Mouse (Mus musculus) heart, adult 8-10 months (tissue): ENCODE measurements around the gene Zfp523. TPM values are rescaled to one million over a fixed set of nuclear protein-coding genes. Genes with fewer than 3 reads are reported as not detected.
"Not testable (repeated sequence)": the region's sequence is repeated elsewhere in the genome, so short reads cannot be mapped to it uniquely, and the experiment has no call there.

Experiments
- DNase-seq: peaks from one replicate; pipeline ENCODE4 v3.0.0; 2022; ENCODE audit warnings: low spot score
- total RNA-seq, 4 experiments: library from RNA; stranded (reverse); gene quantifications; 2 replicates each; pipeline ENCODE4 v1.2.4; 2022

The Zfp523 gene
- total RNA-seq, 4 experiments from 2014 or later: 12.2 to 18.5 (median 14.2) TPM

DNA sequence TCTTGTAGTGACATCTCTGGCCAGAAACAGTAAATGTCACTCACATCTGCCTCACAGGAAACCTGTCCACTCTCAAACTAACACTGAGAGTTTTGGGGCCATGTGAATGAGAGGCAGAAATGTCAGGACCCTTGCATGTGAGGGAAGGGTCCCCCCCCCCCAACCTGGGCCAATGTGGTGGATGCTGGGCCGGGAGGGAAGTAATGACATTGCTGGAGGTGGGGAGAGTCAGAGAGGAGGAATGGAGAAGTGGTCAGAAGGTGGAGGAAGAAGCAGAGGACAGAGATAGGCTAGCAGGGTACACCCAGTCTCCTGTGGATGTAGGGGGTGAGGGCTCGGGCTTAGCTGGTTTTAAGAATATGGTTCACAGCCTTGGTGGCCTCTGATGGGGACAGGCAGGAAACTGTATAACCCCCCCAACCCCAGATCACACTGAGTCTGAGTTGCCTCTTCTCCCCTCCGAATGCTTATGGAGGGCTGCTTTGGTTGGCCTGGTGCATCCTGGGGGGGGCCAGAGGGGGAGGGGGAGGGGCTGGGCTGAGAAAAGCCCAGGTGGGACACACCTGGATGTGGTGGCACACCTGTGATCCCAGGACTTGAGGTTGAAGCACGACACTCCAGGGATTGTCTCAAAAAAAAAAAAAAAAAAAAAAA is 32.7 kb downstream of the Zfp523 start:
- no peak for DNase-seq

DNA sequence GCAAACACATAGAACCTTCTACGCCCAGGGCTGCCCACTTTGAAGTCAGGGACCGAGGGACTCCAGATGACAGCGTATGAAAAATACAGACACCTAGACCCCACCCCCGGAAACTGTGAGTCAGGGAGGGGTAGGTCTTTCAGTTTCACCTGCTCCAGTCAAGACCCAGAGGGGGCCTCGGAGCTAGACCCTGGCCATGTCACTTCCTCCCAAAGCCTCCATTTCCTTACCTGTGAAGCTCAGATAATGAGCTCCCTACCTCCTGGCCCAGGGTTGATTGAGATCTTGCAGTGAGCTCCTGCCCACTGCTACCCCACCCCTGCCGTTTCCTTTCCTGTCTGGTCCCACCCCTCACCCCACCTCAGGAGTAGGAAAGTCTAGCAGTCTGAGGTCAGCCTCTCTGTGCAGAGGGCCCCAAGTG is 35.0 kb downstream of the Zfp523 start:
- no peak for DNase-seq

DNA sequence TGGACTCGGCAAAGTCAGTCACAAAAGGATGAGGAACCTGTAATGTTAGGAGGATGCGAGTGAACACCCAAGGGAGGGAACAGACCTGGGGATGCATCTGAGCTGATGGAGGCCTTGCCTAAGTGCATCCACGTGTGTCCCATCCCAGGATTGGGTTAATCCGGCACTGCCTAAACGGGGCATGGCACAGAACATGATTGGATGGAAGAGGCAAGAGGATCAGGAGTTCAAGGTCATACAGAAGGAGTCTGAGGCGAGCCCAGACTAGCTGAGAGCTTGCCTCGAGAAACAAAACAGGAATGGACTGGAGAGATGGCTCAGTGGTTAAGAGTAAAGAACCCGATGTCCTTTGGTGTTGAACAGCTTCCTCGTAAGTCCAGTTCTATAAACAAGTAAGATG is 35.5 kb downstream of the Zfp523 start:
- no peak for DNase-seq

DNA sequence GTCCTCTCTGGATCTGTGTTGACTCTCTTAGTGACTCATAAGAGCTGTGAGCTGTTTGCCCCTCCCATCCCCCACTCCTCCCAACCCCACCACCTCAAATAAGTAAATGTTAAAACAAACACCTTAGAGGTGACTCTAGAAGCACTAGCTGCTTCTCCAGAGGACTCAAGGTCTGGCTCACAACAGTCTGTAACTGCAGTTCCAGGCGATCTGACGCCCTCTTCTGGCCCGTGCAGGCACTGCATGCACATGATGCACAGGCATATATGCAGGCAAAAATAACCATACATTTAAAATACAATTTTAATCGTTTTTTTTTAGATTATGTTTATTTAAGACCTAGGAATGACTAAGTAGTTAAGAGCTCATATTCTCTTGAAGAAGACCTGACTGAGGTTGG is 36.3 kb downstream of the Zfp523 start:
- no peak for DNase-seq

DNA sequence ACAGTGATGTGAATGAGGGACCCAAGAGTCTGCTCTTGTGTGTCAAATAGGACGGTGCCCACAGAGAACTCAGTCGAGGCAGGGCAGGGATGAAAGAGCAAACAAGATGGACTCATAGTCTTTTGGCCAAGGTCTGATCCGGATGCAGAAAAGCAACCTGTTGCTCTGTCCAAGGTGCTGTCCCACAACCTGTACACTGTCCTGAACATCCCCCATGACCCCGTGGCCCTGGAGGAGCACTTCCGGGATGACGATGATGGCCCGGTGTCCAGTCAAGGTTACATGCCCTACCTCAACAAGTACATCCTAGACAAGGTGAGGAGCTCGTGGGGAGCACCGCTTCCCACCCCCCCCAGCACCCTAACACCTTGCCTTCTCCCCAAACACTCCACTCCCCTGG is 39.9 kb downstream of the Zfp523 start:
- DNase-seq: no peak

DNA sequence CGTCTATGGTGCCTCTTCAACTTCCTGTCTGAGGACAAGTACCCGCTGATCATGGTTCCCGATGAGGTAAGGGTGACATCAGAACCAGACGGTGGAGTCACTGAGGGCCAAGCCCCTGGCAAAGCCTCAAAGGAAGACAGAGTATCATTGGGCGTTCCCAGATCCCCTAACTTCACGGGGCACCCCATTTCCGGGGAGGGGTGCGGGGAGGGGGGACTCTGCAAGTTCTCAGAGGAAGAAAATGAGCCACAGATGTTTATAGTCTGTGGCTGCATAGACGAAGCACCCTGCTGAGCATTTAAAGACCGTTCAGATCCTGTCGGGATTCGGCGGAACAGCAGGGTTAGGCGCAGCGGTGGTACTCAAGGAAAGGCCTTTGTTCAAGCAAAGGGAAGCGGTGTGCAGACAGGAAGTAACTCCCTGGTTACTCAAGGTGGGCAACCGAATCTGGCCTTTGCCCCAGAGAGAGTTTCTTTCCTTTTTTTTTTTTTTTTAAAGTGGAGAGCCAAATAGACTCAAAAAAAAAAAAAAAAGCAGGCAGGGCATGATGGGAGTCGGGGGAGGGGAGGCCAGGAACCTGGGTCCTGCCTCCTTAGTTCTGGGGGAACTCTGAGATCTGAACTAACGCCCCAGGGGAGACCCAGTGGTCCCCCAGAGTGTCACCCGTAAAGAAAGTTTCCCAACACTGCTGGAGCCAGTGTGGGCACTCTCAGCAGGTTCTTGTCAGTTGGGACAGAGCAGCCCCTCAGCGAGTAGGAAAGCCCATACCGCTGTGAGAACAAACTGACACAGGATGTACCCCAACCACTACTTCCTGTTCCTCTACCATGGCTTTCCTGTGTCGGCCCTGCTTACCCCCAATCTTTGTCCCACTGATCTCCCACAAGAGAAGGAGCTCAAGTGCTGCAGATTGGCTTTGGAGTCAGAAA is 41.1 kb downstream of the Zfp523 start:
- no peak for DNase-seq

DNA sequence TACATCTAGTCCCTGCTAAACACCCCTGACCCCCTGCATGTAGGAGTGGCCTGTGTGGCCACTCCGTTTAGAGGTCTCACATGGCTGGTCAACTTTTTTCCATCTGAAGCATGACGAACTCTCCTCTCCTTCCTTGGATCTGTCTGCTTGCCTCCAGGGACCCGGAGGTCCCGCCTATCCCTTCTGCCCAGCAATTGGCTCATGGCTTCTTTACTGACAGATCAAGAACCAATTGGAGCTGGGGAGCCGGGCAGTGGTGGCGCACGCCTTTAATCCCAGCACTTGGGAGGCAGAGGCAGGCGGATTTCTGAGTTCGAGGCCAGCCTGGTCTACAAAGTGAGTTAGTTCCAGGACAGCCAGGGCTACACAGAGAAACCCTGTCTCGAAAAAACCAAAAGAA is 45.5 kb downstream of the Zfp523 start:
- DNase-seq: not testable (repeated sequence)

DNA sequence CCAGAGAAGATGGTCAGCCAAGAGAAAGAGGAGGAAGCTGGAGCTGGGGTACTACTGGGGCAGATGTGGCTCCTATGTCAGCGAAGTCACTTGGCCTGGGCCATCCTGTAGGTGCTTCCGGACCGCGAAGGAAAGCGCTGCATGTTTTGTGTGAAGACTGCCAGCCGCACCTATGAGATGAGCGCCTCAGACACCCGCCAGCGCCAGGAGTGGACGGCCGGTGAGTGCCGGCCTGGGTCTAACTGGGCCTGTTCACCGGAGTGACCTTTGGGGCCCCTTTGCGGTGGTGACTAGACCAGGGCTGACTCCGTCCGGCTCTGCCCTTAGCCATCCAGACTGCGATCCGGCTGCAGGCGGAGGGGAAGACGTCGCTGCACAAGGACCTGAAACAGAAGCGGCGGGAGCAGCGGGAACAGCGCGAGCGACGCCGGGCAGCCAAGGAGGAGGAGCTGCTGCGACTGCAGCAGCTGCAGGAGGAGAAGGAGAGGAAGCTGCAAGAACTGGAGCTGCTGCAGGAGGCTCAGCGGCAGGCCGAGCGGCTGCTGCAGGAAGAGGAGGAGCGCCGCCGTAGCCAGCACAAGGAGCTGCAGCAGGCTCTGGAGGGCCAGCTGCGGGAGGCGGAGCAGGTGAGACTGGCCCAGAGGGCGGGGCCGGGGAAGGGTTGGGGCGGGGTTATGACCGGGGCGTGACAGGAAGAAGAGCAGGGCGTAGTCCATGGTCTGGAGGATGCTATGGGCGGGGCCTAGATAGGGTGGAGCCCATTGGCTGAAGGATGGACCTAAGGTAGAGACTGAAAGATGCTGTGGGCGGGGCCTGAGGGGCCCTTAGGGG is 46.8 kb downstream of the Zfp523 start:
- peak; percentile 91 for DNase-seq

DNA sequence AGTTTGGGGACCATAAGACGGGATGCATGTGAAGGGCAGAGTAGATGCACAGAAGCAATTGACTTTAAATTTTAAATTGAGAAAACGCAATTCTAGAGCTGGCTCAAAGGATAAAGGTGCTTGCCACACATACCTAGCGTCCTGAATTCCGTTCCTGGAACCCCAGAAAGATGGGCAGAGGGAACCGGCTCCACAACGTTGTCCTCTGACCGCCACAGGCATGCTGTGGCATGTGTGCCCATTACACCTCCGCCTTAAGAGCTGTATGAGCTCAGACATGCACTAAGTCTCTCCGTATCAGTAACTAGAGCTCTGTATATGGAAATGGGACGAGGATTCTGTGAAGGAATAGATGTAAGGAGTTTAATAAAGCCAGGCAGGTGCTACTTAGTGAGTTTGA is 47.7 kb downstream of the Zfp523 start:
- DNase-seq: no peak

DNA sequence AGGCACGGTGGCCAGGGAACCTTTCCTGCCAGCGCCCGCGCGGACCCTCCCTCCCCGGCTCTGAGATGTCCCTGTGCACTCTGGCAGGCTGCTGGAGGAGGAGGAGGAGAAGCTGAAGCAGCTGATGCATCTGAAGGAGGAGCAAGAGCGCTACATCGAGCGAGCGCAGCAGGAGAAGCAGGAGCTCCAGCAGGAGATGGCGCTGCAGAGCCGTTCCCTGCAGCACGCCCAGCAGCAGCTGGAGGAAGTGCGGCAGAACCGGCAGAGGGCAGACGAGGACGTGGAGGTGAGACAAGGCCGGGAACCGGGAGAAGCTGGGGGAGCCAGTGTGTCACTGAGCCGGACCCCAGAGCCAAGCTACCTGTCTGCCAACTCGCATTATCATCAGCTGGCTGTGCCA is 49.1 kb downstream of the Zfp523 start:
- DNase-seq: peak; percentile 89

DNA sequence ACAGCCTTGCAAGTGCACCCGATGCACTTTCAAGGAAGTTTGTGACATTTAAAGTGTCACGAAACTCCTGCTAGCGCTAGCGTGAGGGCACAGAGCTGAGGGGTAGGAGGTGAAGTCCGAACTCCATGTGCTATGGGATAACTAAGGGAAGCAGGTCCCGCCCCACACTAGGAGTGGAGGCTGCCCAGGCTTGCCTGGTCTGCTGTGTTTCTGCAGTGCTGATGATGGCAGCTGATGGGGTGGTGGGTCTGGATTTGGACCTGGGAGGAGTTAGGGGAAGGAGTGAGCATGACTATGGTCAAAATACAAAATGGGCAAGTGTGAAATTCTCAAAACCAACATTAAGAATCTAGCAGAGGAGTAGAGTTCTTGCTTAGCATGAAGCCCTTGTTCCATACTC is 53.6 kb downstream of the Zfp523 start:
- no peak for DNase-seq

DNA sequence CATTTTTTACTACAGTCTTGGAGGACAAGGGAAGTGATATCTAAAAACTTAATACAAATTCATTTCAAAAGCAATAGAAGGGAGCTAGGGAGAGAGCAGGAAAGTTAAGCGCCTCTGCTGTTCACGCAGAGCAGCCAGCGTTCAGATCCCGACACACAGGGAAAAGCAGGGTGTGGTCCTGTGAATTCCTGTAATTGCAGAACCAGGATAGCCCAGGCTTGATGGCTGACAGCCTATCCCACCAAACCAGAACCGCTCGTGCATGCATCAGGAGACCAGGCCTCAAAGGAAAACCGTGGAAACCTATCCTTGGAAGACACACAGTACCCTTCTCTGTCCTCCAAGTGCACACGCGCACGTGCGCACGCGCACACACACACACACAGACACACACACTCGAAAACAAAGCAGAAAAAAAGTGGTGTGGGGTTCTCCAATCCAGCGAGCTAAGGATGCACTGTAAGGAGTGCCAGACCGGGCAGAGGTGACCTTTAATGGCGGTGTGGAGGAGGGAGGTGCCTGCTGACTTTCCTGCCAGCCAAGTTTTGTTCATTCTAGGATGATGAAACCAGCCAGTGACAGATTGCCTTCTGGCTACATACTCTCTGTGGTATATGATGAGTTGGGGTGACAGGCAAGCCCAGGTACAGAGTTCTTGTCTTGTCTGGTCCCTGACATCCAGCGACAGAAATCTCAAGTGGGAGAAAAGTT is 54.3 kb downstream of the Zfp523 start:
- DNase-seq: no peak

DNA sequence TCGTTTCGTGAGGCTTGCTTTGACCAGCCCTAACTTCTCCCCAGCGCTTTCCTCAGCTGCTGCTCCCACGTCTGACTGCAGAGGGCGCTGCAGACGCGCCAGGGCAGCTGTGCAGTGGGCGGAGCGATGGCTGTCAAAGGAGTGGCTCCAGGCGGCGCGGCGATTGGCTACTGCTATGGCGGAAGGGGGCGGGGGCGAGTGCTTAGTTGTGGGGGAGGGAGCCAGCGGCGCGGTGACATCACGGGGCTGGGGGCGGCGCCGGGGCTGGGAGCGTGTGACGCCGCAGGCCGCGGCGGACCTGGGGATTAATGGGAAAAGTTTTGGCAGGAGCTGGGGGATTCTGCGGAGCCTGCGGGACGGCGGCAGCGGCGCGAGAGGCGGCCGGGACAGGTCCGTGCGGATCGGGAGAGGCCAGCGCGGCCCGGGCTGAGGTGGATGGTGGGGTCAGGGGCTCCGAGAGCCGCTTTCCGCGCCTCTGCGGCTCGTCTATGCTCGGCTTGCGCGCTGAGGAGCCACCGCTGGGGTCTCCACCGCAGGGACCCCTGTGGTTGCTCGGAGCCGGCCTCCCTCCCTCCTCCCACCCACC is 55.6 kb downstream of the Zfp523 start, which contains the start of gene Ppard:
TSS of gene Ppard (plus strand) at position 226 of the 586 bp plus-strand sequence.
- DNase-seq: peak; percentile 95

DNA sequence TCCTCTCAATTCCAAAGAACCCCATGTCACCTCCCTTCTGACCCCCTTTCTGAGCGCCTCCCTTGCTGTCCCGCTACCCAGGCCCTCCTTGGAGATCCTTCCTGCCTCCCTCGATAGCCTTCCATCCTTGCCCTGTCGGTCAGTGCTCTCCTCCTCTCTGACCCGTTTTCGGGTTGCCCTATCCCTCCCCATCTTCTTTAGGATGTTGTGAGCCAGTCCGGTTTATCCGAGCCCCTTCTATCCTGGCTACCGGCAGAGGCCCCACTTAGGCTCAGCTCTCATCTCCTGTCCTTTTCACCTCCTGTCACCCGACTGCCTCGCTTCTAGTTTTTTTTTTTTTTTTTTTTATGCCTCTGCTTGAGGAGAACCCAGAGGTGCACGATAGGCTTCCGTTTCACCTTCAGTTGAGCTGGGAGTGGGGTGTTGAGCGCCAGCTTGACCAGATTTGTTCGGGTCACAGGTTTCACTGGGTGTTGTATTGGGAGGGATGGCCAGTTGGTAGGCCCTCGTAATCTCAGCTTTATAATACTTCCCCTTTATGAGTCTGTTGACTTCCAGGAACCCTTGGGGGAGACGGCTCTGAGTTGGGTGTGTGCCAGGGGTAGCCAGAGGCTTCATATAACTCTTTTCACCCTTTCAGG is 56.3 kb downstream of the Zfp523 start:
- DNase-seq: peak; percentile 48

DNA sequence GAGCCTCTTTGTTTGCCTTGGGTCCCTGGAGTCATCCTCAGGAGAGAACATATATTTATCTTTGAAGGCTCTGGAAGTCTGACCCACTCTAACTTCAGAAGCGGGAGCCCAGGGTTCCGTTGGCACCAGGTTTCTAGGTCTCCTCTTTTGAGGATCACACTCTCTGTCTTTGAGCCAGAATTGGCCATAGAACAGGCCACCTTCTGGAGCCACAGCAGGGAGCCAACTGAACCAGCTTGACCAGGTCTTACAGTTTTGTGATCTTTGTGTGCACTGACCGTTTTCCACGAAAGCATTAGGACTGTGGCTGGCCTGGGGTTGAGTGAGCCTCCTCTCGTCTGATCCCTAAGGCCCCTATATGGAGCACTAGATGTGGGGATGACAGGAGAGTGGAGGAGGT is 57.7 kb downstream of the Zfp523 start:
- DNase-seq: no peak

DNA sequence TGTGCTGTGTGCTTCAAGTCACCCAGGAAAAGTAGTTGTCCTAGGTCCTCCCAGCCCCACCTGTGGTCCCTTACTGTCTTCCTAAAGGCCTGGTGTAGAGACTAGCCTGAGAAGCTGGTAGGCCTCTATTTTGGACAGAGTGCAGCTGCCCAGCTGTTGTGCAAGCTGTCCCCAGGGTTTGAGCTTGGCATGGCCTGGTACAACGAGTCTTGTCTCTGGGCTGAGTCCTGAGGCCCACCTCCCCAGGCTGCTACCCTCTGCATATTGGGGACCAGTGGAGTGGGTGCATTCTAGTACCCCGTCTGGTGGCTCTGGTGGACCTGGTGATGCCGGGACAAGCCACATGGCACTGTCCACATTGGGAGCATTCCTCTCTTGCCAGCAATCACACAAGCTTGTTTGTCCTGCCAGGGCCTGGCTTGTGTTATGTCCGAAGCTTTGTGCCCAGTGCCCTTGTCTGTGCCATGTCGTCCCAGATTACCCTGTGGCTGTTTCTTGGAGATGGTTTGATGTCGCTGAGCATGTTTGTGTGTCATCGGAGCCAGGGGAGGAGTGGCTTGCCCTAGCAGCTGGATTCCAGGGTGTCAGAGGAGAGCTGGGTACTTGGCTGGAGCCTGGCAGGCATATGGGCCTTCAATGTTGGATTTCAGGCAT is 59.2 kb downstream of the Zfp523 start:
- DNase-seq: peak; percentile 54

DNA sequence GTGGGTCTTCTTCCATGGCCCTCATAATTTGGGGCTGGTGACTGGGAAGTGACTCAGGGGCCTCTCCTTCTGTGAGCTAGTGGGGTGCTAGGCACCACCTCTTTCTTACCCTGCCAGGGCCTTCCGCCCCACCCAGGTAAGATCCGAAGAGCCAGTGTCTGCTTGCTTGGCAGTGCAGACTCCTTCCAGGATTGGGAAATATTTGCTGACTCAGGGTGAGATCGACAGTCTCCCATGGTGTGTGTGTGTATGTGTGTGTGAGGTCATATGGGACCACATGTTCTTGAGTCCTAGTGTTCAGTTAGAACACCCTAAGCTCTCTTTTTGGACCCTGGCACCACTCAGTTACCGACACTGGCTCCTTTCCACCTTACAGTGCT is 59.7 kb downstream of the Zfp523 start:
- no peak for DNase-seq

DNA sequence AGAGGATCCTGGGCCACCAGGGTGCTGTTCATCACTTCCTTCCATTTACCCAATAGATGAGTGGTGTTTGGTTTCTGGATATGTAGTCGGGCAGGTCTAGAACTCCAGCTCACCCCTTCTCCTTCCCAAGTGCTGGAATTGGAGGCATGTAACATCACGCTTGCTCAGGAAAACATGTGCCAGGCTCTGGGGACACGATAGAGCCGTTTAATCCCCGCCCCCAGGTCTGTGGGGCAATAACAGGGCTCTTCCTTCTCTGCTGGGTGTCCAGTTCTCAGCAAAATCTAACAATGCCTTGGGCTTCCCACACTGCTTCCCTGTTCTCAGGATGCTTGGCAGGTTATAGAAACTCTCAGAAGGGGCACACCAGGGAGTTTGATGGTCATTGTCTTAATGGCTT is 60.4 kb downstream of the Zfp523 start:
- DNase-seq: no peak

DNA sequence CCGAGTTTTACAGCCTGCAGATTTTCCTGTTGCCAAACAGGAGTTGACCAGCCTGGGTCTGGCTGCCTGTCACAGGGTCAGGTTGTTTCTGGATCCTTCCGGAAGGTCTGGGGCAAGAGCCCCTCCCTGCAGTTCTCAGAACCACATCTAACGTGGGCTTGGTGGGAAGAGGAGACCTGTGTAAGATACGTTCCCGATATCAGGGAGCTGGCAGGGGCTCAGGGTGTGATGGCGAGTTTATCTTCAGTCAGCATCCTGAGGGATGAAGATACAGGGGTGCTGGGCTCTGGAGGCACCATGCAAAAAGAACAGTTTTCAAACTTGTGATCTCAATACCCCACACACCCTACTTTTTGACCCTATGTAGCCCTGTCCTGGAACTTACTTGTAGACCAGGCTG is 60.9 kb downstream of the Zfp523 start:
- DNase-seq: no peak

DNA sequence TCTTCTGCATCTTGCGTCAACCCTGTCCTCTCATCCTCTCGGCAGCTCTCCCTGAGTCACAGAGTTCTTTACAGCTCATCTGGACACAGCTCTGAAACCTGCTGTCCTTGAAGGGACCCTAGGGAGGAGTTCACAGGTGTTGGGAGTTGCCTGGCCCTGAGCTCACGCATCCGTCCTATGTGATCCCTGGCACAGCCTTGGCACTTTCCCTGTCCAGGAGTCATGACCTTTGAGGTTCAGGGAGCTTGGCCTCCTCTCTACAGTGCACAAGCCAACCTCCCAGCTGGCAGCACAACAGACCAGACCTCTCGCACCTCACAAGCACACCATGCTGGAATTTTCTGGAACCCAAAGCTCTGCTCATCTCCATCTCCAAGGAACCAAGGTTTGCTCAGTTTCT is 63.9 kb downstream of the Zfp523 start:
- DNase-seq: no peak
